Mouse (Mus musculus): ENCODE measurements around the gene Phf19.

- TF ChIP-seq CTCF (IDR thresholded peaks at IDR 0.05; ENCODE audit: extremely low read depth, insufficient read length, insufficient replicate concordance, low read depth, low read length), result no peak
- no peak for TF ChIP-seq POLR2A (IDR thresholded peaks at IDR 0.05; ENCODE audit: low read depth, low read length)
Measured at GRCm38 (mm10) chr2:34857728-34858127, 56.1 kb downstream of the Phf19 start.

Measured in small intestine, adult 2 months (tissue).